Mouse (Mus musculus) bone marrow, adult 2 months (tissue): Measurements from ENCODE around the gene Ahcy. TPM values are rescaled to one million over a fixed set of nuclear protein-coding genes. Genes with fewer than 3 reads are reported as not detected.
A peak's percentile ranks its signal among the peaks of the same experiment; 100 is the strongest.

Experiments used
- H3K27ac ChIP-seq: fragments of 200-500 bp; 2 replicates; pipeline ENCODE4 v1.5.1; 2012; ENCODE audit warnings: low read depth, mild to moderate bottlenecking, control low read depth, inconsistent platforms, low read length; ENCODE audit not compliant: control insufficient read depth, poor library complexity, insufficient read depth
- H3K4me1 ChIP-seq: fragments of 200-500 bp; 2 replicates; pipeline ENCODE4 v1.6.1; 2011; ENCODE audit warnings: low read length; ENCODE audit not compliant: control insufficient read depth, insufficient read depth
- H3K4me3 ChIP-seq: fragments of 200-500 bp; replicated peaks from 2 replicates; pipeline ENCODE3; 2011; ENCODE audit warnings: mild to moderate bottlenecking, low read depth, low read length, control low read depth; ENCODE audit not compliant: control insufficient read depth
- CTCF ChIP-seq: fragments of 200-500 bp; IDR thresholded peaks from 2 replicates; pipeline ENCODE4 v1.5.1; 2011; ENCODE audit warnings: low read length, control low read depth; ENCODE audit not compliant: control insufficient read depth, insufficient read depth
- POLR2A ChIP-seq: fragments of 200-500 bp; IDR thresholded peaks from 2 replicates; pipeline ENCODE4 v1.6.1; 2011; ENCODE audit warnings: low read depth, mild to moderate bottlenecking, control low read depth, low read length, borderline replicate concordance; ENCODE audit not compliant: control insufficient read depth
- WGBS: fragments of 180-500 bp; shearing (Covaris S2); methylation state at CpG from one replicate; pipeline ENCODE4 v1.1.7; 2018; 5-methylcytosine and 5-hydroxymethylcytosine counted together
- polyA plus RNA-seq: library from polyadenylated mRNA; stranded (reverse); fragments of >200 nt; gene quantifications from 2 replicates; pipeline ENCODE4 v1.2.4, GENCODE M21; 2011; ENCODE audit warnings: low replicate concordance; ENCODE audit not compliant: missing spikeins, insufficient read depth, insufficient read length

Ahcy gene
- polyA plus RNA-seq, 1 experiment = 18.5 TPM

GRCm38 (mm10) chr2:155098720-155099380 is 24.6 kb upstream of the Ahcy start:
- no peak overlapping the region for H3K27ac ChIP-seq
- no peak for TF ChIP-seq CTCF
- no peak for TF ChIP-seq POLR2A
- whole genome bisulfite sequencing = 87% methylated on average over 9 of the region's 9 CpGs
- H3K4me1 ChIP-seq = peaks cover 4% of the 10 kb centered on the region
- H3K4me3 ChIP-seq = no peak overlapping the region

GRCm38 (mm10) chr2:155093418-155093817 is 19.1 kb upstream of the Ahcy start:
- TF ChIP-seq CTCF (no peak), POLR2A (no peak)
- 5% methylated on average over 4 of the region's 4 CpGs for whole genome bisulfite sequencing
- Histone ChIP-seq H3K4me1 (peaks cover 2% of the 10 kb centered on the region), H3K27ac (no peak overlapping the region), H3K4me3 (no peak overlapping the region)

GRCm38 (mm10) chr2:155091743-155092075 is 17.4 kb upstream of the Ahcy start:
- H3K4me3 ChIP-seq = no peak overlapping the region
- no peak overlapping the region for H3K27ac ChIP-seq
- peaks cover 2% of the 10 kb centered on the region for H3K4me1 ChIP-seq
- TF ChIP-seq POLR2A (no peak), CTCF (no peak)
- WGBS = 77% methylated on average over 3 of the region's 3 CpGs

GRCm38 (mm10) chr2:155090909-155091742 is 16.8 kb upstream of the Ahcy start:
- Histone ChIP-seq H3K27ac (peak overlapping the region; percentile 3), H3K4me1 (peaks cover 2% of the 10 kb centered on the region), H3K4me3 (no peak overlapping the region)
- WGBS = 48% methylated on average over 13 of the region's 13 CpGs
- no peak for TF ChIP-seq POLR2A
- TF ChIP-seq CTCF = no peak

- Histone ChIP-seq H3K4me1 (peaks cover under 1% of the 10 kb centered on the region), H3K27ac (no peak overlapping the region), H3K4me3 (no peak overlapping the region)
- no peak for TF ChIP-seq CTCF
- 37% methylated on average over 6 of the region's 6 CpGs for WGBS
These were observed 14.0 kb upstream of the Ahcy start for GRCm38 (mm10) chr2:155088264-155088663.

GRCm38 (mm10) chr2:155086328-155086727 is 12.0 kb upstream of the Ahcy start:
- Histone ChIP-seq H3K4me3 (no peak overlapping the region), H3K27ac (no peak overlapping the region), H3K4me1 (no peaks in the 10 kb centered on the region; the same call in none of the 2 replicates)
- TF ChIP-seq CTCF (no peak), POLR2A (no peak)
- WGBS = 86% methylated on average over 5 of the region's 5 CpGs

- 91% methylated on average over 5 of the region's 5 CpGs for WGBS
- H3K4me1 ChIP-seq = no peaks in the 10 kb centered on the region; the same call in none of the 2 replicates
- no peak overlapping the region for H3K4me3 ChIP-seq
- TF ChIP-seq CTCF (no peak), POLR2A (no peak)
- no peak overlapping the region for H3K27ac ChIP-seq
These were observed 10.2 kb upstream of the Ahcy start for GRCm38 (mm10) chr2:155084546-155084945.

- 17% methylated on average over 8 of the region's 8 CpGs for WGBS
- no peak overlapping the region for H3K4me3 ChIP-seq
- no peak for TF ChIP-seq POLR2A
- peak; percentile 87 for TF ChIP-seq CTCF
- H3K4me1 ChIP-seq = no peaks in the 10 kb centered on the region
- no peak overlapping the region for H3K27ac ChIP-seq
These were observed 8.0 kb upstream of the Ahcy start for GRCm38 (mm10) chr2:155082121-155082803.
